Mouse (Mus musculus): Measurements from ENCODE around the gene Wdr19. TPM values are rescaled to one million over a fixed set of nuclear protein-coding genes. Genes with fewer than 3 reads are reported as not detected.

Wdr19 gene
- polyA plus RNA-seq, 1 experiment from 2014 or later, result 5.0 TPM

DNA sequence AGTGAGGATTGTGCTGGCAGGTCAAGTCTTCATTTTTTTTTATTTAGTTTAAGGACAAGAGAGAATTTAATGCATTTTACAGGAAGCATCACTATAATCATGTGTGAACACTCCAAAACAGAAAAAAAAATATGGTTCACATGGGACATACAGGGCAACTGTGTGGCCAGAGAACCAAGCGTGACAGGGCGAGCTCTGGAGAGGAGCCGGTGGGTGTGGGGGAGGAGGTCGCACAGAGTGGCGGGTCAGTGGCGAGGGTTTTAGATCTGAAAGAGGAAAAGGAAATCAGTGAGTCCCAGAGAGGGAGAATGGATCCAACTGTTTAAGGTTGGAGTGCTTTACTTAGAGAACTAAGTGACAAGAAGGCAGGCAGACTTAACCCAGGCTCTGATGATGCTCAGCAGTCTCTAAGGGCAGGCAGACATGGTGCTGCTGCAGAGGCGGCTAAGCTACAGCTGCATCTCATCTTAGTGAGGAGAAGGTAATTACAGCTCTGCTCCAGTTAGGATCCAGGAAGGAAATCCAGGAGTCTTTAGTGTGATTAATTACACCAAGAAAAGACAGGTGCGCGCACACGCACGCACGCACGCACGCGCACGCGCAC lies 35.9 kb upstream of the Wdr19 start:
- Histone ChIP-seq H3K4me3 (no peak overlapping the region), H3K36me3 (peaks cover 10% of the 10 kb centered on the region; the same call in 1 of the 2 replicates), H3K27me3 (no peaks in the 10 kb centered on the region), H3K4me1 (replicated peaks) (no peaks in the 10 kb centered on the region), H3K9me3 (replicated peaks) (no peaks in the 10 kb centered on the region), H3K9ac (no peak overlapping the region), H3K27ac (no peak overlapping the region), H3K4me2 (no peak overlapping the region)
- WGBS, result 77% methylated on average over 17 of the region's 17 CpGs
- ATAC-seq (replicated peaks; ENCODE audit: insufficient number of reproducible peaks, insufficient read depth, low FRiP score, low read depth), result no peak

DNA sequence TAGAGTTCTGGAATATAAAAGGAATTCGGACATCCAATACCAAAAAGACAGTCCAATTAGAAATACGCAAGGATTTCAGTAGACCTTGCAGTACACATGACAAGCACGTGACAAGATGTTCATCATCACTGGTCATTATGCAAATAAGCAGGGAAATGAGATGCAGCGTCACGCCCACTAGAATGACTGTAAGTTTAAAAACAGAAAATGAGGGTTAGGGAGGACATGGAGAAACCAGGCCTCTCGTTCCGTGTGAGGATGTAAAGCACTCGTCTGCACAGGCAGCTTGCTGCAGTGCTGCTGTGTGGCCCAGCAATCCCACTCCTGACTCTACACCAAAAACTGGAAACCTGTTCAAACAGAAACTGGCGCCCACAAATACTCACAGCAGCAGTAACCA lies 29.3 kb upstream of the Wdr19 start:
- ATAC-seq (replicated peaks; ENCODE audit: insufficient number of reproducible peaks, insufficient read depth, low FRiP score, low read depth), result no peak
- Histone ChIP-seq H3K9me3 (replicated peaks) (no peaks in the 10 kb centered on the region), H3K9ac (no peak overlapping the region), H3K4me1 (replicated peaks) (0 out of 2 replicates have a peak, but pooled peaks cover 6% of the 10 kb centered on the region), H3K27ac (no peak overlapping the region), H3K27me3 (no peaks in the 10 kb centered on the region), H3K4me2 (no peak overlapping the region), H3K36me3 (0 out of 2 replicates have a peak, but pooled peaks cover under 1% of the 10 kb centered on the region), H3K4me3 (no peak overlapping the region)
- WGBS, result 88% methylated on average over 9 of the region's 9 CpGs

DNA sequence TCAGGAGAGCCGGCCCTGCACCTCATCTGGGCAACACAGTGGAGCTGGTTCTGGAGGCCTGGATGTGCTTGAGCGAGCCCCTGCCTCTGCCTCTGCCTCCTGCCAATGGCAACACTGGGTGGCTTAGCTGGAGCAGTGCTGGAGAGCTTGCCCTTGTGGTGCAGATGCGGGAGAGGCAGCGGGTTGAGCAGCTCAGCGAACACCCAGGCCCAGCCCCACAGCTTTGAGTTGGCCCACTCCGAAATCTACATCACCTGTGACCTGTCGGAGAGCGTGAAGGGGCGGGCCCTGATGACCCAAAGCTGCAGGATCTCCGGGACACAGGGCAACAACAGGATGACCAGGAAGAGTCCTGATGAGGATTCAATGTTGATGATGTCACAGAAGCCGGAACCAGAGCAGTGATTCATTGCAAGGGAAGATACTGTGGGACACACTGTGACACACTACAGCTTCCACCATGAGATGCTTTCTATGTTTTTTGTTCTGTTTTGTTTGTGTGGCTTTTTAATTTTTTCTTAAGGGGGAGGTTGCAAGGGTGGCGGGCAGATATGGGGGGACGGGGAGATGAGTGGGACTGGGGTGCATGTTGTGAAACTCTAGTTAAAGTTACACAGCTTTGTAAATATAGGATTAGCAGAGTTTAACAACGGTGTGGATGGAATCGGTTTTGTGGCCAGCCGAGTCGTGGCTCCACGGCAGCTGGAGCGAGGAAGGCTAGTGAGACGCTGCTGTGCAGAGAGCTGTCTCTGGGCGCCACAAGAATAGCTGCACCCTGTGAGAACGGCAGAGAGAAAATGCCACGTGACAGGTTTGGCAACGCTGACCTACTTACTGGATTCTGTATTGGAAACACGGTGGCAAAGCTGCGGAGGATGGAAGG lies 24.2 kb upstream of the Wdr19 start:
- peaks cover 26% of the 10 kb centered on the region for H3K4me1 ChIP-seq (replicated peaks)
- no peaks in the 10 kb centered on the region for H3K27me3 ChIP-seq
- peak overlapping the region; percentile 4; the same call in 1 of the 2 replicates for H3K4me3 ChIP-seq
- H3K9ac ChIP-seq, result no peak overlapping the region
- peak overlapping the region; percentile 35 for H3K4me2 ChIP-seq
- H3K36me3 ChIP-seq, result no peaks in the 10 kb centered on the region
- H3K9me3 ChIP-seq (replicated peaks), result no peaks in the 10 kb centered on the region
- H3K27ac ChIP-seq, result no peak overlapping the region
- peak; percentile 55 for ATAC-seq (replicated peaks; ENCODE audit: insufficient number of reproducible peaks, insufficient read depth, low FRiP score, low read depth)
- 60% methylated on average over 26 of the region's 26 CpGs for WGBS

DNA sequence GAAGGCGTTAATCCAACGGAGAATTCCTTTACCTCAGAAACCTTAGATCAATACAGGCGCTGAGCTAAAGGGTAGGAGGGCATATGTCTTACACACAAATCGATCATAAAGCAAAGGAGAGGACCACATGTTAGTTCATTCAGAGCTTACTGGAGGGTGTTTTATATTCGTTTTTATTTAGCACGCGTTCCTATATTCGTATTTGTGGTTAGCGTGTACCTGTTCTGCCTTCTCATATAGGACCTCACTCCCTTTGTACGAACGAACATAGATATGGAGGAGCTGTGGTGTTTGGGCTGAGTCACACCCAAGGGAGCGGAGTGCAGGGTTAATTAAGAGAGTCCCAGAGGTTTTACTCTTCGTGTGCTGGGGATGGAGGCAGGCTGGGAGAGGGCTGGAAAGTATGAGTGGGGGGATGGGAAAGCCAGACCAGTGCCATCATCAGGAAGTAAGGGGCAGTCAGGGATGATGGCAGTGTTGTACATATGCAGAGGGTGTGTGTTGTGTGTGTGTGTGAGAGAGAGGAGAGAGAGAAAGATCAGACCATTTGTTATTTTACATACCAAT lies 23.5 kb upstream of the Wdr19 start:
- WGBS, result 61% methylated on average over 13 of the region's 13 CpGs
- Histone ChIP-seq H3K9me3 (replicated peaks) (no peaks in the 10 kb centered on the region), H3K36me3 (no peaks in the 10 kb centered on the region), H3K27ac (no peak overlapping the region; the same call in 1 of the 2 replicates), H3K4me3 (peak overlapping the region; percentile 4; the same call in 1 of the 2 replicates), H3K27me3 (no peaks in the 10 kb centered on the region), H3K9ac (no peak overlapping the region), H3K4me2 (peak overlapping the region; percentile 35), H3K4me1 (replicated peaks) (peaks cover 30% of the 10 kb centered on the region)
- ATAC-seq (replicated peaks; ENCODE audit: insufficient number of reproducible peaks, insufficient read depth, low FRiP score, low read depth), result peak; percentile 23; the same call in 1 of the 2 replicates

DNA sequence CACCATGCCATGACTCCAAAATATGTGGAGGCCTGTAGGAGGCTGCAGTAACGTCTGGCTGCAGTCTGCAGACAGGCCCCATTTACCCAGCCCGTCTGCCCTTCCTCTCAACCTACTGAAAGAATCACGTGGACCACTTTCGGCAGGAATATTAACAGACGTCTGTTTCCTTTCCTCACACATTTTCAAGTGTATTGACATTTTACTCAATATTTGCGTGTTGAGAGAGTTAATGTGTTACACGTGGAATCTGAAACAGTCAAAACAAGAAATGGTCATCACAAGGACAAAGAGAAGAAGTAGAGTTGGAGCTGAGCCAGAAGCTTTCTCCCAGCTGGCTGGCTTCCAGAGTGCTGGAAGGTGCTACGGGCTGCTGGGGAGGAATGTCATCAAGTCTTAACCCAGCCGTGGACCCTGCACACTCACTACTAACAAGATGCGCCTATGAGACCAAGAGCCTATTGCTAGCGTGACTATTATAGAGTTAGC lies 22.4 kb upstream of the Wdr19 start:
- peak; percentile 57; the same call in 1 of the 2 replicates for ATAC-seq (replicated peaks; ENCODE audit: insufficient number of reproducible peaks, insufficient read depth, low FRiP score, low read depth)
- H3K36me3 ChIP-seq, result no peaks in the 10 kb centered on the region
- WGBS, result 11% methylated on average over 11 of the region's 11 CpGs
- H3K4me1 ChIP-seq (replicated peaks), result peaks cover 41% of the 10 kb centered on the region
- H3K27ac ChIP-seq, result peak overlapping the region; percentile 74
- no peak overlapping the region for H3K9ac ChIP-seq
- H3K4me2 ChIP-seq, result peak overlapping the region; percentile 0; the same call in 1 of the 2 replicates
- H3K27me3 ChIP-seq, result no peaks in the 10 kb centered on the region
- H3K9me3 ChIP-seq (replicated peaks), result no peaks in the 10 kb centered on the region
- H3K4me3 ChIP-seq, result no peak overlapping the region

GRCm38 (mm10) chr5:65178477-65178876 lies 21.0 kb upstream of the Wdr19 start:
- no peak overlapping the region for H3K27ac ChIP-seq
- peaks cover 44% of the 10 kb centered on the region for H3K4me1 ChIP-seq (replicated peaks)
- ATAC-seq (replicated peaks; ENCODE audit: insufficient number of reproducible peaks, insufficient read depth, low FRiP score, low read depth), result no peak
- no peaks in the 10 kb centered on the region for H3K9me3 ChIP-seq (replicated peaks)
- H3K4me3 ChIP-seq, result no peak overlapping the region
- no peaks in the 10 kb centered on the region for H3K36me3 ChIP-seq
- no peak overlapping the region for H3K9ac ChIP-seq
- H3K27me3 ChIP-seq, result no peaks in the 10 kb centered on the region
- no peak overlapping the region for H3K4me2 ChIP-seq
- WGBS, result 91% methylated on average over 9 of the region's 9 CpGs

DNA sequence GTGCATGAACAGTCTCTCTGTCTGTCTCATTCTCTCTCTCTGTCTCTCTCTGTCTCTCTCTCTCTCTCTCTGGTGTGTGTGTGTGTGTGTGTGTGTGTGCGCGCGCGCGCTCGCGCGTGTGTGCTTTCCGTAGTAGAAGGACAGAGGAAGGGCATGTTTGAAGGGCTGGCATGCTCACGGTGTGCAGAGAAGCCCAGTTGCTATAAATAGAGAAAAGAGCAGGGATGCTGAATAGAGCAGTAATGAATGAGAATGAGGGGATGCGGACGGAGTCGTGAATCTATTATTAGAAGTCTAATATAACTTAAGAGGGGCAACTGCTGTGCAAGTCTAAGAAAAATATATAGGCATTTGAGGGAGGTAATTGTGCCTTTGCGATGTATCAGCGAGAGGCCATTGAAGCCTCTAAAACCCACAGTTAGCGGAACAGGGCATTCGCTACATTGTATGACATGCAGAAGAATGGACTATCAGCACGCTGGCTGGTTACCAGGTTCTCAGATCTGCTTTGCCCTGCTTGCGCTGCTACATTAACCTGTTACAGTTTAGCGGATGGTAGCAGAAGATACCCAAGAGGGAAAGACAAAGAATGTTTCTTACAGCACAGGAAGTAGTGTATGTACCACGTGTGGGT lies 18.2 kb upstream of the Wdr19 start:
- Histone ChIP-seq H3K27ac (peak overlapping the region; percentile 87), H3K4me1 (replicated peaks) (peaks cover 36% of the 10 kb centered on the region), H3K4me3 (peak overlapping the region; percentile 27; the same call in 1 of the 2 replicates), H3K9me3 (replicated peaks) (no peaks in the 10 kb centered on the region), H3K9ac (0 out of 2 replicates have a peak overlapping the region, but pooled peaks have one; percentile 6), H3K36me3 (no peaks in the 10 kb centered on the region), H3K27me3 (no peaks in the 10 kb centered on the region), H3K4me2 (peak overlapping the region; percentile 58)
- WGBS, result 47% methylated on average over 21 of the region's 21 CpGs
- ATAC-seq (replicated peaks; ENCODE audit: insufficient number of reproducible peaks, insufficient read depth, low FRiP score, low read depth), result peak; percentile 75

DNA sequence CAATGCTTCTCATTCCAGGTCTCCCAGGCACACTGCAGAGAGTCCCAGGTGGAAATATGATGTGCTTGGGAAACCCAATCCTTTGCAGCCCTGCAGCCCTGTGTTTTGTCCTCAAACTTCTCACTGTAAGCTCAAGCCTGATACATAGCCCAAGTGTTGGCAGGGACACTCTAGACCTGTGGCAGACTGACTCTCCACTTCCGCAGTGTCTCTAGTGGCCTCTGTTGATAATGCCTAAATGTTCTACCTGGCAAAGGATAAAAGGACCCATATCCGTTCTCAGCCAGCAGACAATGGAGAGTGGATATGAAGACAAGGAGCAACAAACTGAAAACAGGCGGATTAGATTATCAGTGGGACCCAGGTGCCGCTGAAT lies 17.7 kb upstream of the Wdr19 start:
- WGBS, result 52% methylated on average over 4 of the region's 4 CpGs
- Histone ChIP-seq H3K36me3 (no peaks in the 10 kb centered on the region), H3K9ac (no peak overlapping the region), H3K27ac (peak overlapping the region; percentile 87), H3K9me3 (replicated peaks) (no peaks in the 10 kb centered on the region), H3K4me2 (peak overlapping the region; percentile 58), H3K27me3 (no peaks in the 10 kb centered on the region), H3K4me3 (no peak overlapping the region; the same call in 1 of the 2 replicates), H3K4me1 (replicated peaks) (peaks cover 33% of the 10 kb centered on the region)
- ATAC-seq (replicated peaks; ENCODE audit: insufficient number of reproducible peaks, insufficient read depth, low FRiP score, low read depth), result peak; percentile 71; the same call in 1 of the 2 replicates

DNA sequence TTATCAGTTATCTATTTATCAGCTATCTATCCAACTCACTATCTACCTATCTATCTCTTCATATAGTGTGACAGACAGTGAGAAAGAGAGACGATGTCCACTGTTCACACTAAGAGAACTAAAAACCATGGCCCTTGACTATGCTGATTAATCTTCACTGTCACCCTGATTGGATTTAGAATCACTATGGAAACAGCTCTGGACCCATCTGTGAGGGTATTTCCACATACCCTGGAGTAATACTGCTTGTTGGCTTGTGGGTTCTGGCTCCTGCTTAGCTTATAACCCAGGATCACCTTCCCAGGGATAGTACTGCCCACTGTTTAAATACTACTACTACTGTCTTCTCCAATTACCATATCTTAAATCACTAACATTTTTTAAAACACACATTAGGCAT lies 17.2 kb upstream of the Wdr19 start:
- Histone ChIP-seq H3K36me3 (no peaks in the 10 kb centered on the region), H3K27me3 (no peaks in the 10 kb centered on the region), H3K4me1 (replicated peaks) (peaks cover 28% of the 10 kb centered on the region), H3K9ac (no peak overlapping the region), H3K4me2 (no peak overlapping the region), H3K4me3 (no peak overlapping the region), H3K9me3 (replicated peaks) (no peaks in the 10 kb centered on the region), H3K27ac (peak overlapping the region; percentile 87; the same call in 1 of the 2 replicates)
- WGBS, result 65% methylated on average over 1 of the region's 1 CpGs
- ATAC-seq (replicated peaks; ENCODE audit: insufficient number of reproducible peaks, insufficient read depth, low FRiP score, low read depth), result no peak

DNA sequence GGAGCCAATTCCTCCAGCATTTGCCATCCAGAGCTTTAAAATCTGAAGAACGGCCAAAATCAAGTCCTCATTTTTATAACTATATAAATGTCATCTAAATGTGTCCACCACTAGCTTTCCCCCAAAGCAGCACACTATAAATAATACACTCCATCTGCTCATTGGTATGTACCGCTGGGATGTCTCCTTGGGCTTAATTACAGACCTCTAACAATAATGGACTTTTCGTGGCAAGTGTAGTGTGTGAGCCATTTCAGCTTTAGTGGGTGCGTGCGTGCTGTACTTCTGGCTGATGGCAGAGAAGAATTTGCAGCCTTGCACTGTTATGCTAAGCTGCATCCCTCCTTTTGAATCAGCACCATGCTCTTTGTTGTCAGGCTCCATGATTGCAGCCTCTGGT lies 7.9 kb upstream of the Wdr19 start:
- Histone ChIP-seq H3K4me2 (no peak overlapping the region), H3K9me3 (replicated peaks) (peaks cover 5% of the 10 kb centered on the region; the same call in 1 of the 2 replicates), H3K9ac (no peak overlapping the region), H3K27ac (no peak overlapping the region), H3K4me3 (no peak overlapping the region), H3K36me3 (no peaks in the 10 kb centered on the region), H3K4me1 (replicated peaks) (no peaks in the 10 kb centered on the region), H3K27me3 (no peaks in the 10 kb centered on the region)
- ATAC-seq (replicated peaks; ENCODE audit: insufficient number of reproducible peaks, insufficient read depth, low FRiP score, low read depth), result no peak
- WGBS, result 88% methylated on average over 5 of the region's 5 CpGs

GRCm38 (mm10) chr5:65194441-65194840 lies 5.1 kb upstream of the Wdr19 start:
- H3K9me3 ChIP-seq (replicated peaks), result peaks cover 5% of the 10 kb centered on the region; the same call in 1 of the 2 replicates
- no peak overlapping the region for H3K4me2 ChIP-seq
- H3K36me3 ChIP-seq, result no peaks in the 10 kb centered on the region
- 84% methylated on average over 9 of the region's 9 CpGs for WGBS
- H3K27me3 ChIP-seq, result no peaks in the 10 kb centered on the region
- no peak overlapping the region for H3K27ac ChIP-seq
- no peaks in the 10 kb centered on the region for H3K4me1 ChIP-seq (replicated peaks)
- no peak for ATAC-seq (replicated peaks; ENCODE audit: insufficient number of reproducible peaks, insufficient read depth, low FRiP score, low read depth)
- no peak overlapping the region for H3K9ac ChIP-seq
- no peak overlapping the region for H3K4me3 ChIP-seq
